Mouse (Mus musculus) MEL-GATA-1-ER (cell line): ENCODE measurements around the gene Musk.

Experiments used
- DNase-seq: peaks from one replicate; pipeline ENCODE4 v3.0.0-alpha.2; 2012; ENCODE audit warnings: low read depth; ENCODE audit errors: extremely low read depth

Gene Musk

GRCm38 (mm10) chr4:58314942-58315508 is 29.3 kb downstream of the Musk start:
- no peak for DNase-seq

GRCm38 (mm10) chr4:58317536-58317935 is 31.8 kb downstream of the Musk start:
- DNase-seq = no peak

GRCm38 (mm10) chr4:58320293-58320692 is 34.5 kb downstream of the Musk start:
- no peak for DNase-seq

GRCm38 (mm10) chr4:58326746-58327145 is 41.0 kb downstream of the Musk start:
- no peak for DNase-seq

- no peak for DNase-seq
Measured at GRCm38 (mm10) chr4:58328231-58328630, 42.5 kb downstream of the Musk start.

- DNase-seq = no peak
Measured at GRCm38 (mm10) chr4:58330016-58330415, 44.3 kb downstream of the Musk start.

- DNase-seq = no peak
Measured at GRCm38 (mm10) chr4:58330864-58331638, 45.3 kb downstream of the Musk start.

GRCm38 (mm10) chr4:58332394-58332793 is 46.6 kb downstream of the Musk start:
- no peak for DNase-seq

- no peak for DNase-seq
Measured at GRCm38 (mm10) chr4:58336227-58336626, 50.5 kb downstream of the Musk start.

GRCm38 (mm10) chr4:58339226-58339625 is 53.5 kb downstream of the Musk start:
- DNase-seq = no peak

- no peak for DNase-seq
Measured at GRCm38 (mm10) chr4:58350206-58350605, 64.4 kb downstream of the Musk start.

GRCm38 (mm10) chr4:58351165-58351564 is 65.4 kb downstream of the Musk start:
- no peak for DNase-seq

GRCm38 (mm10) chr4:58351590-58351989 is 65.8 kb downstream of the Musk start:
- no peak for DNase-seq

- DNase-seq = no peak
Measured at GRCm38 (mm10) chr4:58358996-58359395, 73.2 kb downstream of the Musk start.

- no peak for DNase-seq
Measured at GRCm38 (mm10) chr4:58365321-58365720, 79.6 kb downstream of the Musk start.

- DNase-seq = no peak
Measured at GRCm38 (mm10) chr4:58371106-58371505, 85.3 kb downstream of the Musk start.

- DNase-seq = no peak
Measured at GRCm38 (mm10) chr4:58373599-58373998, 87.8 kb downstream of the Musk start.

- no peak for DNase-seq
Measured at GRCm38 (mm10) chr4:58374141-58374870, 88.5 kb downstream of the Musk start.

- DNase-seq = no peak
Measured at GRCm38 (mm10) chr4:58379186-58379585, 93.4 kb downstream of the Musk start.

- no peak for DNase-seq
Measured at GRCm38 (mm10) chr4:58400861-58401341, 115.1 kb downstream of the Musk start.

- no peak for DNase-seq
Measured at GRCm38 (mm10) chr4:58401973-58402501, 116.3 kb downstream of the Musk start.
